Mouse (Mus musculus) retina, postnatal 7 days (tissue): ENCODE results near the gene Slc16a4.
"Not testable (repeated sequence)": the region's sequence is repeated elsewhere in the genome, so short reads cannot be mapped to it uniquely, and the experiment has no call there.

Source experiments
- DNase-seq: peaks from one replicate; pipeline ENCODE4 v3.0.0-alpha.2; 2012; ENCODE audit warnings: low read depth, low spot score

Slc16a4 gene

GRCm38 (mm10) chr3:107295672-107296360 is 4.8 kb downstream of the Slc16a4 start:
- DNase-seq, result no peak

GRCm38 (mm10) chr3:107296917-107297316 is 5.9 kb downstream of the Slc16a4 start:
- not testable (repeated sequence) for DNase-seq

- DNase-seq, result no peak
Measured at GRCm38 (mm10) chr3:107317338-107317737, 26.3 kb downstream of the Slc16a4 start.

- no peak for DNase-seq
Measured at GRCm38 (mm10) chr3:107321141-107321540, 30.1 kb downstream of the Slc16a4 start.

- DNase-seq, result no peak
Measured at GRCm38 (mm10) chr3:107321776-107322175, 30.7 kb downstream of the Slc16a4 start.

GRCm38 (mm10) chr3:107326442-107326841 is 35.4 kb downstream of the Slc16a4 start:
- no peak for DNase-seq

GRCm38 (mm10) chr3:107330503-107331424 is 39.7 kb downstream of the Slc16a4 start:
- DNase-seq, result no peak

GRCm38 (mm10) chr3:107331746-107332126 is 40.7 kb downstream of the Slc16a4 start:
- no peak for DNase-seq

GRCm38 (mm10) chr3:107332127-107332959 is 41.3 kb downstream of the Slc16a4 start:
- DNase-seq, result no peak

- DNase-seq, result peak; percentile 98
Measured at GRCm38 (mm10) chr3:107332960-107333380, 41.9 kb downstream of the Slc16a4 start.

GRCm38 (mm10) chr3:107333381-107334201 is 42.6 kb downstream of the Slc16a4 start, which contains the start of gene Rbm15:
Rbm15 (minus strand) TSS chr3:107333673.
- DNase-seq, result peak; percentile 99

GRCm38 (mm10) chr3:107334202-107334934 is 43.3 kb downstream of the Slc16a4 start:
- peak; percentile 16 for DNase-seq

GRCm38 (mm10) chr3:107343971-107344370 is 52.9 kb downstream of the Slc16a4 start:
- DNase-seq, result no peak

GRCm38 (mm10) chr3:107345033-107345725 is 54.1 kb downstream of the Slc16a4 start:
- DNase-seq, result no peak

GRCm38 (mm10) chr3:107349006-107349405 is 58.0 kb downstream of the Slc16a4 start:
- no peak for DNase-seq

GRCm38 (mm10) chr3:107351706-107352105 is 60.7 kb downstream of the Slc16a4 start:
- no peak for DNase-seq

- DNase-seq, result no peak
Measured at GRCm38 (mm10) chr3:107355618-107356260, 64.7 kb downstream of the Slc16a4 start.

GRCm38 (mm10) chr3:107356964-107357441 is 66.0 kb downstream of the Slc16a4 start:
- peak; percentile 76 for DNase-seq
